Mouse (Mus musculus) ovary, adult 2 months (tissue): ENCODE data around the gene Dsp. TPM values are rescaled to one million over a fixed set of nuclear protein-coding genes. Genes with fewer than 3 reads are reported as not detected.

Source experiments
- polyA plus RNA-seq: library from polyadenylated mRNA; depleted of rRNA; stranded (reverse); fragments of >200 nt; gene quantifications from 2 replicates; pipeline ENCODE4 v1.2.3, GENCODE M21; 2012; rRNA removed

The Dsp gene
- polyA plus RNA-seq, result 7.4 and 7.8 TPM in 2 replicates

GRCm38 (mm10) chr13:38151069-38151588, at the start of gene Dsp:
Gene Dsp, plus strand, starts transcription at chr13:38151294.

GRCm38 (mm10) chr13:38204702-38205482, 53.8 kb downstream of the Dsp start, which contains the start of gene Snrnp48:
Gene Snrnp48, plus strand, starts transcription at chr13:38204938.

Other genes with a start within 250 kb of the Dsp start
- 6.2 and 7.7 TPM in 2 replicates for gene Ssr1, start 157.1 kb upstream of the Dsp start, polyA plus RNA-seq
- gene Riok1, start 114.3 kb upstream of the Dsp start, polyA plus RNA-seq, result 14.7 and 17.0 TPM in 2 replicates
- gene Cage1, start 114.2 kb upstream of the Dsp start, polyA plus RNA-seq, result 0.17 and 0.28 TPM in 2 replicates
- 39.3 and 40.3 TPM in 2 replicates for gene Snrnp48, start 53.6 kb downstream of the Dsp start, polyA plus RNA-seq
- gene Bmp6, start 193.8 kb downstream of the Dsp start, polyA plus RNA-seq, result 29.3 and 33.5 TPM in 2 replicates